Mouse (Mus musculus) bone marrow, adult 2 months (tissue): ENCODE data around the gene Lima1. TPM values are rescaled to one million over a fixed set of nuclear protein-coding genes. Genes with fewer than 3 reads are reported as not detected.

Source experiments
- H3K27ac ChIP-seq: fragments of 200-500 bp; 2 replicates; pipeline ENCODE4 v1.5.1; 2012; ENCODE audit warnings: low read depth, mild to moderate bottlenecking, control low read depth, inconsistent platforms, low read length; ENCODE audit not compliant: control insufficient read depth, poor library complexity, insufficient read depth
- H3K4me1 ChIP-seq: fragments of 200-500 bp; 2 replicates; pipeline ENCODE4 v1.6.1; 2011; ENCODE audit warnings: low read length; ENCODE audit not compliant: control insufficient read depth, insufficient read depth
- H3K4me3 ChIP-seq: fragments of 200-500 bp; replicated peaks from 2 replicates; pipeline ENCODE3; 2011; ENCODE audit warnings: mild to moderate bottlenecking, low read depth, low read length, control low read depth; ENCODE audit not compliant: control insufficient read depth
- CTCF ChIP-seq: fragments of 200-500 bp; IDR thresholded peaks from 2 replicates; pipeline ENCODE4 v1.5.1; 2011; ENCODE audit warnings: low read length, control low read depth; ENCODE audit not compliant: control insufficient read depth, insufficient read depth
- POLR2A ChIP-seq: fragments of 200-500 bp; IDR thresholded peaks from 2 replicates; pipeline ENCODE4 v1.6.1; 2011; ENCODE audit warnings: low read depth, mild to moderate bottlenecking, control low read depth, low read length, borderline replicate concordance; ENCODE audit not compliant: control insufficient read depth
- WGBS: fragments of 180-500 bp; shearing (Covaris S2); methylation state at CpG from one replicate; pipeline ENCODE4 v1.1.7; 2018; 5-methylcytosine and 5-hydroxymethylcytosine counted together
- polyA plus RNA-seq: library from polyadenylated mRNA; stranded (reverse); fragments of >200 nt; gene quantifications from 2 replicates; pipeline ENCODE4 v1.2.4, GENCODE M21; 2011; ENCODE audit warnings: low replicate concordance; ENCODE audit not compliant: missing spikeins, insufficient read depth, insufficient read length

Lima1 gene
- polyA plus RNA-seq, 1 experiment: 6.5 TPM

- H3K27ac ChIP-seq: no peak overlapping the region
- no peaks in the 10 kb centered on the region for H3K4me1 ChIP-seq
- no peak for TF ChIP-seq POLR2A
- no peak for TF ChIP-seq CTCF
- H3K4me3 ChIP-seq: no peak overlapping the region
- WGBS: 86% methylated on average over 8 of the region's 8 CpGs
These were observed 11.5 kb downstream of the Lima1 start for GRCm38 (mm10) chr15:99863786-99864185.

GRCm38 (mm10) chr15:99863358-99863757, 11.9 kb downstream of the Lima1 start:
- Histone ChIP-seq H3K27ac (no peak overlapping the region), H3K4me3 (no peak overlapping the region), H3K4me1 (no peaks in the 10 kb centered on the region)
- TF ChIP-seq CTCF (no peak), POLR2A (no peak)
- 87% methylated on average over 6 of the region's 6 CpGs for WGBS

- no peak overlapping the region for H3K4me3 ChIP-seq
- no peak overlapping the region for H3K27ac ChIP-seq
- no peak for TF ChIP-seq POLR2A
- TF ChIP-seq CTCF: no peak
- no peaks in the 10 kb centered on the region for H3K4me1 ChIP-seq
- 74% methylated on average over 11 of the region's 11 CpGs for WGBS
These were observed 12.8 kb downstream of the Lima1 start for GRCm38 (mm10) chr15:99862473-99862872.

DNA sequence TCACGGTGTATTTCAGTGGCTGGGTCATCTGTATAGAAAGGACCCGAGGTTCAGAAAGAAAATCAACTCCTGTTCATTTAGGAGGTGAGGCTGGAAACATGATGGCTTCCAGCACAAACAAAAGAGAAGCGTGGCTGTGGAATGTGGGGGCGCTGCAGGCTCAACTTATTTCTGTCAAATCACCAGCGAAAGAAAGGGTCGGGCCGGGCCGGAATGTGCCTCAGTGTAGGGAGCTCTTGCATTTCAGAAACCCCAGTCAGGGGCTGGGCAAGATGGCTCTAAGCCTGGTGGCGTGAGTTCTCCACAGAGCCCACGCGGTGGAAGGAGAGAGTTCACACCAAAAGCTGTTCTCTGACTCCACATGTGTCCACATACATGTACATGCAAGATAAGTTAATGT, 13.3 kb downstream of the Lima1 start:
- no peak overlapping the region for H3K4me3 ChIP-seq
- 78% methylated on average over 11 of the region's 11 CpGs for WGBS
- no peaks in the 10 kb centered on the region for H3K4me1 ChIP-seq
- TF ChIP-seq CTCF (no peak), POLR2A (no peak)
- no peak overlapping the region for H3K27ac ChIP-seq

DNA sequence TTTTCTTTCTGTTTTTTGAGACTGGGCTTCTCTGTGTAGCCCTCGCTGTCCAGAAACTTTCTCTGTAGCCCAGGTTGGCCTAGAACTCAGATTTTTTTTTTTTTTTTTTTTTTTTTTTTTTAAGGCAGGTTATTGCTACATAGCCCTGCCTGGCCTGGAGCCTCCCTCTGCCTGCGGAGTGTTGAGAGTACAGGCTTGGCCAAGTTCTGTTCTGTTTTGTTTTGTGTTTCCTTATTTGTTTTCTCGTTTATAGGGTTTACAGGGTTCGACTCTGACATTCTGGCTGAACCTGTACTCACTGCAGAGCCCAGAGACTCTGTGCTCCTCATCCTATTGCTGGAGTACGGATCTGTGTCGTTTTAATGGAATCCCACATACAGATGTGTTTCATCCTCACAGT, 13.7 kb downstream of the Lima1 start:
- no peak overlapping the region for H3K4me3 ChIP-seq
- H3K4me1 ChIP-seq: no peaks in the 10 kb centered on the region
- no peak overlapping the region for H3K27ac ChIP-seq
- TF ChIP-seq POLR2A (no peak), CTCF (no peak)
- 75% methylated on average over 6 of the region's 6 CpGs for WGBS

- no peaks in the 10 kb centered on the region for H3K4me1 ChIP-seq
- 79% methylated on average over 9 of the region's 9 CpGs for WGBS
- H3K4me3 ChIP-seq: no peak overlapping the region
- TF ChIP-seq CTCF (no peak), POLR2A (no peak)
- H3K27ac ChIP-seq: no peak overlapping the region
These were observed 15.4 kb downstream of the Lima1 start for GRCm38 (mm10) chr15:99859644-99860392.

DNA sequence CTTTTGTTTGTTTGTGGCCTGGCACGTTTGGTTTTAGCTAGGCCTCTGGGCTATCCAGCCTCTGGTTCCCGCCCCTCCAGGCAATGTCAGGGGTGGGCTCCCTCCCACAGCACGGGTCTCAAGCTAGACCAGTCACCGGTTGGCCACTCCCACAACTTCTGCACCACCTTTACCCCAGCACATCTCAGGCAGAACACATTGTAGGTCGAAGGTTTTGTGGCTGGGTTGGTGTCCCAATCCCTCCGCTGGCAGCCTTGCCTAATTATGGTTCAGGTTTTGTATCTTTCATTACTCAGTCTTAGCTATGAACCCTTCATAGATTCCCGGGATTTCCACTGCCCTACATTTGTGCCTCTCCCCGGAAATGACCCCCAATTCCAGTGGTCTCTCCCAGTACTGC, 17.8 kb downstream of the Lima1 start:
- Histone ChIP-seq H3K4me1 (no peaks in the 10 kb centered on the region), H3K27ac (no peak overlapping the region), H3K4me3 (no peak overlapping the region)
- WGBS: 56% methylated on average over 8 of the region's 8 CpGs
- no peak for TF ChIP-seq POLR2A
- no peak for TF ChIP-seq CTCF

GRCm38 (mm10) chr15:99855119-99855518, 20.1 kb downstream of the Lima1 start:
- TF ChIP-seq CTCF (no peak), POLR2A (no peak)
- Histone ChIP-seq H3K27ac (no peak overlapping the region), H3K4me3 (no peak overlapping the region), H3K4me1 (no peaks in the 10 kb centered on the region)
- 78% methylated on average over 3 of the region's 3 CpGs for WGBS
